ENCODE assay signal across 19 mouse cellular contexts in the genomic region with DNA sequence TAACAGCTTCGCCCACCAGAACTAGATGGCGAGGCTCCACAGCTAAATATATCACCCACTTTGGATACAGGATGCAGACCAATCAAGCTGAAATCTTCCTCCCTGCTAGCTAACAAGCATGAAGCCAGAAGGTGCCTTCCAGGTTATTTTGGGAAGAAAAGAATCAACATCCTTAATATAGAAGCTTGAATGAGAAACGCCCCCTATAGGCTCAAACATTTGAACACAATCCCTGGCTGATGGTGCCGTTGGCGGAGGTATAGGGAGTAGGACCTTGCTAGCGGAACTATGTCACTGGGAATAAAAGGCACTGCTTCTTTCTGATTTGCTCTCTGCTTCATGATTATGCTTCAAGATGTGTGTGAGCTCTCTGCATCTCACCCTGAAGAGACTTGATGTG. TPM values are rescaled to one million over a fixed set of nuclear protein-coding genes. Genes with fewer than 3 reads are reported as not detected.
"Had no signal": no experiment of that assay in that cellular context is flagged by ENCODE, and none has a peak within 500 bp of the region (broad histone marks: within the 10 kb centered on the region; RNA-seq: fewer than 3 reads in every experiment).

No protein-coding gene starts in this region.

- H3K4me3 ChIP-seq: lung, embryonic 15.5 days; megakaryocyte, embryonic 14.5 days; midbrain, embryonic 13.5 days; midbrain, embryonic 15.5 days; neural tube, embryonic 12.5 days; stomach, embryonic 15.5 days had no signal

- H3K9ac ChIP-seq: lung, embryonic 15.5 days; midbrain, embryonic 13.5 days; midbrain, embryonic 15.5 days; neural tube, embryonic 12.5 days; stomach, embryonic 15.5 days had no signal

- ATAC-seq: lung, postnatal 0 days; midbrain, embryonic 13.5 days; midbrain, embryonic 15.5 days had no signal

- H3K27ac ChIP-seq: lung, embryonic 15.5 days; macrophage; midbrain, embryonic 13.5 days; midbrain, embryonic 15.5 days; neural tube, embryonic 12.5 days; stomach, embryonic 15.5 days; stomach, postnatal 0 days had no signal

- H3K4me1 ChIP-seq: lung, embryonic 15.5 days; megakaryocyte, embryonic 14.5 days; midbrain, embryonic 13.5 days; neural tube, embryonic 12.5 days; stomach, embryonic 15.5 days had no signal

- H3K4me2 ChIP-seq: lung, embryonic 15.5 days; midbrain, embryonic 11.5 days; midbrain, embryonic 13.5 days; midbrain, embryonic 15.5 days; neural tube, embryonic 12.5 days; stomach, embryonic 15.5 days had no signal

- DNase-seq: lung, adult 2 months; lung, postnatal 14 days; lung, postnatal 36 days; right cerebral cortex, postnatal 14 days; thymus, adult 2 months; thymus, postnatal 25 days; thymus, postnatal 4 days had no signal

- H3K27me3 ChIP-seq: lung, embryonic 15.5 days; megakaryocyte, embryonic 14.5 days; midbrain, embryonic 15.5 days; neural tube, embryonic 12.5 days; stomach, embryonic 15.5 days had no signal

- H3K36me3 ChIP-seq: lung, embryonic 15.5 days; midbrain, embryonic 13.5 days; midbrain, embryonic 15.5 days; neural tube, embryonic 12.5 days; stomach, embryonic 15.5 days had no signal

- H3K9me3 ChIP-seq: lung, embryonic 15.5 days; midbrain, embryonic 13.5 days; midbrain, embryonic 15.5 days; neural tube, embryonic 12.5 days; stomach, embryonic 15.5 days had no signal

RNA-seq across cellular contexts. Expression of a gene that starts 9.3 kb away (rescaled TPM):
- total RNA-seq: megakaryocyte progenitor cell, adult 5-6 weeks had no signal

RNA-seq across cellular contexts. Expression of a gene that starts 57.6 kb away (rescaled TPM):
- total RNA-seq: neutrophil, adult 5-6 weeks had no signal
